Mouse (Mus musculus) spleen, adult 2 months (tissue): Measurements from ENCODE around the gene Bpifa3. TPM values are rescaled to one million over a fixed set of nuclear protein-coding genes. Genes with fewer than 3 reads are reported as not detected.

ENCODE experiments used
- DNase-seq, 2 experiments: peaks; one replicate each; pipeline versions ENCODE4 v3.0.0 to v3.0.0-alpha.2; 2012 to 2021; ENCODE audit warnings: low spot score in 2 of 2, low read depth in 1 of 2
- H3K27ac ChIP-seq: fragments of 200-500 bp; 2 replicates; pipeline ENCODE4 v1.5.1; 2012; ENCODE audit warnings: low read length, inconsistent platforms; ENCODE audit not compliant: insufficient read depth
- H3K27me3 ChIP-seq: fragments of 200-500 bp; 2 replicates; pipeline ENCODE4 v1.6.1; 2012; ENCODE audit warnings: mild to moderate bottlenecking, moderate library complexity, low read length, inconsistent platforms; ENCODE audit not compliant: control insufficient read depth, insufficient read depth
- H3K36me3 ChIP-seq: fragments of 200-500 bp; 2 replicates; pipeline ENCODE4 v1.6.1; 2012; ENCODE audit warnings: mild to moderate bottlenecking, low read length, inconsistent platforms; ENCODE audit not compliant: control insufficient read depth, insufficient read depth
- H3K4me1 ChIP-seq: fragments of 200-500 bp; 2 replicates; pipeline ENCODE4 v1.6.1; 2011; ENCODE audit warnings: inconsistent platforms; ENCODE audit not compliant: control insufficient read depth, insufficient read depth, insufficient read length
- H3K4me3 ChIP-seq: fragments of 200-500 bp; 2 replicates; pipeline ENCODE4 v1.5.1; 2011; ENCODE audit warnings: mild to moderate bottlenecking, inconsistent platforms; ENCODE audit not compliant: insufficient read depth, insufficient read length; ENCODE audit errors: extremely low read depth
- CTCF ChIP-seq: fragments of 200-500 bp; IDR thresholded peaks from 2 replicates; pipeline ENCODE4 v1.5.1; 2011; ENCODE audit warnings: mild to moderate bottlenecking, inconsistent platforms; ENCODE audit not compliant: insufficient read depth, insufficient read length, insufficient replicate concordance; ENCODE audit errors: extremely low read depth
- POLR2A ChIP-seq: fragments of 200-500 bp; IDR thresholded peaks from 2 replicates; pipeline ENCODE4 v1.6.1; 2011; ENCODE audit warnings: low read depth, low read length, inconsistent platforms
- WGBS: fragments of 180-500 bp; shearing (Covaris S2); methylation state at CpG from one replicate; pipeline ENCODE4 v1.1.7; 2018; 5-methylcytosine and 5-hydroxymethylcytosine counted together
- polyA plus RNA-seq: library from polyadenylated mRNA; depleted of rRNA; stranded (reverse); fragments of >200 nt; gene quantifications from 2 replicates; pipeline ENCODE4 v1.2.3, GENCODE M21; 2012; rRNA removed

The Bpifa3 gene
- polyA plus RNA-seq, 1 experiment = not detected

DNA sequence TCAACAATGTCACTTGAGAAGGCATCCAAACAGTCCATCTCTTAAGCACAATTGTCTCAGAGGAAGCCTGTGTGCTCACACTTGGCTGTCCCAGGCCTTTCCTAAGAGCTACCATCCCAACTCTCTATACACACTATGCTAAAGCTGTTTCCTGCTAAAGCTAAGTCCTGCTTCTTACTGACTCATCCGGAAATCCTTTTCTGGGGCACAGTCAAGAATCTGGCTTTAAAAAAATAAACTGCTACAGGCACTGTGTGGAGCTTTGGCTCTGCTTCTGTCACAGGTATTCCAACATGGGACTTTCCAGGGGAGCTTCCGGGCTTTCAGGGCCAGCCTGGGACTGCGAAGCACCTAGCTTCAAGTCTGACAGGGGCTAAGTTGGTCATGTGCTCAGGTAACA, 55.6 kb downstream of the Bpifa3 start:
- Histone ChIP-seq H3K27me3 (no peaks in the 10 kb centered on the region), H3K27ac (no peak overlapping the region), H3K4me3 (no peak overlapping the region), H3K36me3 (no peaks in the 10 kb centered on the region), H3K4me1 (no peaks in the 10 kb centered on the region)
- DNase-seq = no peak
- no peak for TF ChIP-seq POLR2A
- 60% methylated on average over 3 of the region's 3 CpGs for WGBS

GRCm38 (mm10) chr2:154187468-154187867, 57.3 kb downstream of the Bpifa3 start:
- H3K27ac ChIP-seq = no peak overlapping the region
- no peak for DNase-seq
- 43% methylated on average over 5 of the region's 5 CpGs for WGBS
- H3K27me3 ChIP-seq = no peaks in the 10 kb centered on the region
- H3K4me1 ChIP-seq = no peaks in the 10 kb centered on the region
- no peaks in the 10 kb centered on the region for H3K36me3 ChIP-seq
- no peak overlapping the region for H3K4me3 ChIP-seq
- TF ChIP-seq POLR2A = no peak
- no peak for TF ChIP-seq CTCF

Other genes starting within 250 kb of the Bpifa3 start
- gene Bpifb6, start 229.9 kb upstream of the Bpifa3 start, polyA plus RNA-seq = not detected in 2 replicates
- 0.16 and 0.68 TPM in 2 replicates for gene Bpifb3, start 212.1 kb upstream of the Bpifa3 start, polyA plus RNA-seq
- not detected in 2 replicates for gene Bpifb4, start 192.1 kb upstream of the Bpifa3 start, polyA plus RNA-seq
- gene Bpifa6, start 155.4 kb upstream of the Bpifa3 start, polyA plus RNA-seq = not detected in 2 replicates
- not detected in 2 replicates for gene Bpifa2, start 122.1 kb upstream of the Bpifa3 start, polyA plus RNA-seq
- not detected in 2 replicates for gene Bpifa1, start 12.5 kb downstream of the Bpifa3 start, polyA plus RNA-seq
- gene Bpifa5, start 32.3 kb downstream of the Bpifa3 start, polyA plus RNA-seq = not detected in 2 replicates
- gene Bpifb1, start 60.5 kb downstream of the Bpifa3 start, polyA plus RNA-seq = not detected in 2 replicates
- gene Bpifb5, start 93.4 kb downstream of the Bpifa3 start, polyA plus RNA-seq = 0.06 and 0.08 TPM in 2 replicates
- not detected in 2 replicates for gene Bpifb9a, start 127.5 kb downstream of the Bpifa3 start, polyA plus RNA-seq
- not detected in 2 replicates for gene Bpifb9b, start 176.9 kb downstream of the Bpifa3 start, polyA plus RNA-seq
- 6.9 and 8.3 TPM in 2 replicates for gene Cdk5rap1, start 242.7 kb downstream of the Bpifa3 start, polyA plus RNA-seq